Mouse (Mus musculus) olfactory bulb, adult 2 months (tissue): ENCODE results near the gene Arl8b.

Experiments used
- CTCF ChIP-seq: fragments of 200-500 bp; IDR thresholded peaks from 2 replicates; pipeline ENCODE4 v1.5.1; 2012; ENCODE audit warnings: low read depth, mild to moderate bottlenecking, low read length, moderate library complexity; ENCODE audit not compliant: insufficient read depth
- POLR2A ChIP-seq: fragments of 200-500 bp; IDR thresholded peaks from 2 replicates; pipeline ENCODE4 v1.6.1; 2012; ENCODE audit warnings: mild to moderate bottlenecking, low read depth, low read length, moderate library complexity; ENCODE audit not compliant: insufficient read depth

DNA sequence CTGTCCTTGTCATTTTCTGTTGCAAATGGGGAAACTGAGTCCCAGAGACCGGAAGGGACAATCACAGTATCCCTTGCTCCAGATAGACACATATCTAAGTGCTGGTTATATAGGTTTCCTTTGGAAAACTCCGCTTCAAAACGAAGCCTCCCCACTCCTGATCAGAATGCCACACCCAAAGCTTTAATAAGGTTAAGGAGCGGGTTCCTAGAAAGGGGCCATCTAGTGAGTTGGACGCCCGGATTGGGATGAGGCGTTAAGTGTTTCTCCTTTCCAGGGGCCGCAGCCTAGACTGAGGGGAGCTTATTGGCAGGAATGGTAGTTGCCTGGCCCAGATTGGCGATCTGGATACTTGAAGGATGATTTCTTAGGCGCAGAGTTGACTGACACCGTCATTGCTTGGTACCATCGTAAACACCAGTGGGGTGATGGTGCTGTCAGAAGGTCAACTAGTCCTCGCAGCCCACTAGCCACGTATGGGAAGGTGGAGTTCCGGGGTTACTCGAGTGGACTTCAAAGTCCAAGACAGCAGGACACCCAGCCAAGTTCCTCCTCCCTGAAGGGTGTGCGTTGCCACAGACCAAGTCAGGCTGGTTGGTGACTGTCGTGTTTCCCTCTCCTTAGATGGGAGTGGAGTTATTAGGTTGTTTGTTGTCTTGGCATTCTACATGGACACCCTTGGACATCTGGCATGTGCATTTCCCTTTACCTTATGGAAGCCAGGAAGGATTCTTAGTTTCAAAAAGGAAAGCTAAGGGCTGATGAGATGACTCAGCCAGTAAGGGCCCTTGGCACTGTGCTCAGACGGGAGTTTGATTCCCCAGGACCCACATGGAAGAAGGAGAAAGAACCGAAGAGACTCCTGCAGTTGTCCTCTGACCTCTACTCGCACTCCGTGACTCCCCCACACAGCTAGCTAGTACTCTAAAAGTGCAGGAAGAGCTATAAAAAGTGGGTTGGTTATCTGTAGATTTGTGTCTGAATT is 46.8 kb downstream of the Arl8b start:
- TF ChIP-seq POLR2A = no peak
- no peak for TF ChIP-seq CTCF
